Mouse (Mus musculus) urinary bladder, postnatal 36 days (tissue): ENCODE results near the gene Jaml.

Experiments used
- DNase-seq, 2 experiments: peaks; one replicate each; pipeline ENCODE4 v3.0.0; 2022; ENCODE audit warnings: low spot score in 2 of 2, mixed read lengths in 1 of 2

Gene Jaml

DNA sequence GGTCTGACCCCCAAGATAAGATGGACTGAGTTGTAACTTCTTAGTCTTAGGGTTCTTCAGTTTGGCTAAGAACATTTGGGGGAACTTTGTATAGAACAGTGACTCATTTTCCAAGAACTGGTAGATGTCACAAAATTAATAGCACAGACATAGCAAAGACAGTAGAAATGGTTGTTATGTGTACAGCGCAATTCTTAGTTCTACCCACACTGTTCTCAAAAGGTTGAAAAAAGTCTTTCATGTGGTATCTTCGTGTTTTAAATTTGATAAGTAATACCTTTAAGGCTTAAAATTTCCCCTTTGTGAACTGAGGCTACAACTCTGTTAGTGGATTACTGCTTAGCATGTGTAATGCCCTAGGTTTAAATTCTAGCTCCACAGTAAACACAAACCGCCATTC is 4.1 kb downstream of the Jaml start:
- no peak for DNase-seq

- DNase-seq, result peak in 1 of 2 experiments; percentile 9
Observed at GRCm38 (mm10) chr9:45084556-45084955, 5.6 kb downstream of the Jaml start.

DNA sequence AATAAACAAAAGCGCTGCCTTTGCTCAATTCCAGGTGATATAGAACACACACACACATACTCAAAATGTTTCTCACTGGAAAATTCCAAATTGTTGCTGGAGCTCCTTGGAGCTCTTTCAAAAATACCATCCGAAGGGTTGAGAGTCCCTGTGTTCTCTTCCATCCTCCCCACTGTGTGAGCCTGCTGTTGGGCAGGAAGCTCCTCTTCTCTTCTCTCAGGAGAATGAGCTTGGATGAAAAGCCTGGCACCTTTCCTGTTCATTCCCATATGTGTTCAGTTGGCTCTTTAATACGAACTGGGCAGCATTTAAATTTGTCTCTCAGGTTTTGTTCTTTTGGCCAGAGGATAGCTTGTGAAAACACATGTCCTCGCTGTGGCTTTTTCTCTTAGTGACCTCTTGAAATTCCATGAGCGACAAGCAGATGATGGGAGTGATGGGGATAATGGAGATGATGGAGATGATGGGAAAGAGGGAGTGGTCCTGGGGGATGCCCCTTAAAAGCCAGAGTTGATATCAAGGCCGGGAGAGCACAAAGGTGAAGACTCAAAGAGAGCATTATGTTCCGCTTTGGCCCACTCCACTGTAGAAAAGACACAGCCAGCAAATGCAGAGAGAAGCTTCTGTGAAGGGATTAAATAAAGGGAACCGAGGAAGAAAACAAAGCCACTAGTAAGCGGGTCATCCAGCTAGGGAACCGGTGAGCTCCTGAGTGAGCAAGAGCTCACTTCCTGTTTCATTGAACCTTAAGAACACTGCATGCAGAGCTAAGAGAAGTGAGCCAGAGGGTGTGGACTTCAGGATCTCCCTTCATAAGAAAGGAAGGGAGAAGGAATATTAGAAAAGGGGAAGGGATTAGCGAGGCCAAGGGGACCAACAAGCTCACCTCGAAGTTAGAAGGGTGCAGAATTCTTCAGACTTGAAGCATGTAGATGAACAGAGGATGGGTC is 7.0 kb downstream of the Jaml start:
- DNase-seq, result no peak

- no peak for DNase-seq
Observed at GRCm38 (mm10) chr9:45088040-45088439, 9.1 kb downstream of the Jaml start.

GRCm38 (mm10) chr9:45090811-45091210 is 11.8 kb downstream of the Jaml start:
- no peak for DNase-seq

- no peak for DNase-seq
Observed at GRCm38 (mm10) chr9:45092641-45093040, 13.7 kb downstream of the Jaml start.

DNA sequence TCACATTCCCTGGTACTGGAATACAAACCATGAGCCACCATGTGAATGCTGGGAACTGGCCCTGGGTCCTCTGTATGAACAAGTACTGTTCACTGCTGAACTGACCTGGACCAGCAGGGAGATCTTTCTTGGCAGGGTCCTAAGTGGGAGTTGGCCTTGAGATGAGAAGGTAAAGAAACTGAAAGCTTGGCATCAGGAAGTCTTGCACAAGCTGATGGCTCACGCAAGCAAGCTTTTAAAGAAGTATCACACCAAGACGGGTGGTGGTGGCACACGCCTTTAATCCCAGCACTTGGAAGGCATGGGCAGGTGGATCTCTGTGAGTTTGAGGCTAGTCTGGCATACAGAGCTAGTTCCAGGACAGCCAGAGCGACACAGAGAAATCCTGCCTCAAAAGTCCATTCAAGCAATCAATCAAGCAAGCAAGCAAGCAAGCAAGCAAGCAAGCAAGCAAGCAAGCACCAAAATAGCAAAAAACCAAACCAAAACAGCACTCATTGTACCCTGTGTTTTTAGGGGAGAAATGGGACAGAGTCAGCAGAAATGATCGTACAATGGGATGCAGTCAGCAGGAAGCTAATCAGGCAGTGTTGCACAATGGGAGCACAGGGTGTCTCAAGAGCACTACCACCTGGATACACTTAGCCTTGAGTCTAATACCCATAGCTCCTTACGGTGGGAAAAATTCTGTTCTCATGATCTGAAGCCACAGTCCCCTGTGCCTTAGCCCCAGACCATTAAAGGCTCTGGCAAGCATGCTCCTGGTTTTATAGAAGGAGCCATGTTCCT is 16.4 kb downstream of the Jaml start:
- DNase-seq, result no peak

- DNase-seq, result no peak
Observed at GRCm38 (mm10) chr9:45097877-45098276, 18.9 kb downstream of the Jaml start.

DNA sequence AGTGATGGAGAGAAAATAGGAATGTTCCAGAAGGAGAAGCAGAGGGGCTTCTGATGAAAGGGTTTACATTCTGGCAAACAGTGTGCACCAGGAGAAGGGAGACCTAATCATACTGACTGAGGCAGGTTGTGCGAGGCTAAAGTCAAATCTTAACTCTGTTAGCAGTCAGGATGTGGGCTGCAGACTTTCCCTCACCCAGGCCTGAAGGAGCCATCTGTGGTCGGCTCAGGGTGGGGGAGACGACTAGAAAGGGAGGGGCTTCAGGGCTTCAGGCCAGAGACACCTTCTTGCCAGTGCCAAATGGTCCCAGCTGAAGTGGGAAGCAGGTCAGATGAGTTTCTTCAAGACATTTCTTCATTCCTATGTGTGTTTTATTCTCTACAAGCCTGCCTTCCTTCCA is 19.4 kb downstream of the Jaml start:
- DNase-seq, result no peak

GRCm38 (mm10) chr9:45102528-45102927 is 23.5 kb downstream of the Jaml start:
- no peak for DNase-seq

DNA sequence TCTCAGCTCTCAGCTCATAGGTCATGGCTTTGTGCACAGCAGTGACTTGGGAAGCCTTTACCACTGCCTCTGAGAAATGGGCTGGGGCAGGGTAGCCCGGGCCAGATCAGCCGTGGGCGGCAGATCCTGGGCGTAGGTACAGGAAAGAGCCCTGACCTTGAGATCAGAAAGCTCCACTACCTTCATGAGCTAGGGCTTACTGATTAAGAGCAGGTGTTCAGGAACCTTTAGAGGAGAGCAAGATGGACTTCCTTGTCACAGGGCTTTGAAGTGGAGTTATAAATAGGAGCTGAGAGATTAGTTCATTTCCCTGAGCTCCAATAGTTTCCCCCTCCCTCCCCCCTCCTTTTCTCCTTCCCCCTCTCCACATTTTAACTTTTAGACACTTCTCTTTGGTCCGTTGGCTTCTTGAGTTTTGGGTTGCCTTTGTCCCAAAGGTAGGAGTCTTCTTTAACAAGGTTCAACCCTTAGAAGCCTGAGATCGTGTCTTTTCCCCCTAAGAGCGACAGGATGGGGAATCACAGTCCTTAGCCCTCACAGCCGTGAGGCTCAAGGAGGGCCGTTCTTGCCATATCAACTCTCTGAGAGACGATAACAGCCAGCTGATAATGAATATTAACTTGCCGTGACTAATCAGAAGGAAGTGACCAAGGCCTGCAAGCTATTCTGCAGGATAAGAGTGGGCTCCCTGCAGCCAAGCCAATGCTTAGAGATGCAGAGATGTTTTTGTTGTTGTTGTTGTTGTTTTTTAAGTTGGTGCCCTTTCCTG is 24.4 kb downstream of the Jaml start:
- no peak for DNase-seq

GRCm38 (mm10) chr9:45105596-45106374 is 26.8 kb downstream of the Jaml start:
- DNase-seq, result no peak

- DNase-seq, result no peak
Observed at GRCm38 (mm10) chr9:45115706-45116105, 36.7 kb downstream of the Jaml start.

DNA sequence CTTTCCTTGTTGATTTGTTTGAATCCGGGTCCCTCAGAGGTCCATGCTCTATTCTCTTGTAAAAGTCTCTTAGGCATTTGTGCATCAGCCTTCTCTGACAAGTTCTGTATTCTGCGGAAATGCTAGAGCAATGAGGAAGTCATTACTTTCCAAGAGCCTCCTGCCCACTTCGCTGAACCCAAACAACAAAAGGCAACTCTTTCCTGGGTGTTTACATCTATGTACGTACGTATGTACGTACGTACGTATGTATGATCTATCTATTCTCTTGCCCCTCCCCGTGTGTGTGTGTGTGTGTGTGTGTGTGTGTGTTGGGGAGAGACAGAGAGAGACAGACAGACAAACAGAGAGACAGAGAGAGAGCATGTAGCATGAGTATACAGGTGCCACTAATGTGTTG is 37.8 kb downstream of the Jaml start:
- DNase-seq, result no peak

DNA sequence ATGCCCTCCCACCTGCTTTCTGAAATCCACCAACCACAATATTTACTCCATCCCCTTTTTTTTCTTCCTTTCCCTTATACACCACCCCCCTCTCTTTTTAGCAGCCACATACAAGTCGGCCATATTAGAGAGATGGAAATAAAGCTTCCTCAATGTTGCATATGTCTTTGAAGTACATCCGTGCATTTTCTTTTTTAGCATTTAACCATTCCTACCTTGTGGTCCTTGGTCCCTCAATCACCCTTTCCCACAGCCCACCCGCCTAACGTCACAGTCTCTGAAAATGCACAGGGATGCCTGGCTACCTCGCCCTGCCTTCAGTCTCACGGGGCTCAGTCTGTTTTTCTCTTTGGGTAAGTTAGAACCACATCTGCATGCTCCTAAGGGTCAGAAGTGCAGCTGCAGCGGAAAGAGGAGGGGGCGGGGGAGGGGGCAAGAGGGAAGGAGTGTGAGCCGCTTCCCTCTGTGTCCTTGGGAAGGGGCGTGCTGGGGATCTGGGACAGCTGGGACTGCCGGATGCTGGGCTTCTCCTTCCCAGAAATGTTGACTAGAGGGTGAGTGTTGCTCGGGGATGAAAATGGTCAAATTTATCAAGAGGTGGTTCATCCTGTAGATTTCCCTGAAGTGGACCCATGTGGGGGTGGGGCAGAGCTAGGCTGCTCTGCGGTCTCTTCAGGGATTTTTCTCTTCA is 38.9 kb downstream of the Jaml start, which contains the start of gene Scn2b:
TSS of gene Scn2b (plus strand) at position 42 of the 691 bp plus-strand sequence.
- no peak for DNase-seq

- no peak for DNase-seq
Observed at GRCm38 (mm10) chr9:45118552-45118951, 39.6 kb downstream of the Jaml start.

- DNase-seq, result no peak
Observed at GRCm38 (mm10) chr9:45119316-45119953, 40.5 kb downstream of the Jaml start.

GRCm38 (mm10) chr9:45119954-45120530 is 41.1 kb downstream of the Jaml start:
- DNase-seq, result no peak

- DNase-seq, result no peak
Observed at GRCm38 (mm10) chr9:45120567-45120966, 41.6 kb downstream of the Jaml start.

DNA sequence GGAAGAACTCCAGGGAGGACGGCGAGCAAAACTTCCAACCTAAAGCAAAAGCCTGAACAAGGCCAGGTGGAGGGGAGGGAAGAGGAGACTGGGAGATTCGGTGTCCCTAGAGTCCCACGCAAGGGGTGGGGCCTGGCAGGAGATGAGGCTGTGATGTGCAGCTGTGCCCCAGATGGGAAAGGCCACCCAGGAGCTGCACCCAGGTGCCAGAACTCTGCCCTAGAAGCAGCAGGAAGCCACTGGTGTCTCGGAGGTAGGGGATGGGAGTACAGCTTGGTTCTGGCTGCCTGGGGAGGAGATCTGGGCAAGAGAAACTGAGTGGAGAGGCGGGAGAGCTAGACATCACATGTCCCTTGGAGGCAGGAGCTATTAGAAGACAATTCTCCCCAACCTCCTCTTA is 42.0 kb downstream of the Jaml start:
- no peak for DNase-seq
